Mouse (Mus musculus): ENCODE measurements around the gene Plekhg4.
A peak's percentile ranks its signal among the peaks of the same experiment; 100 is the strongest.

Plekhg4 gene

DNA sequence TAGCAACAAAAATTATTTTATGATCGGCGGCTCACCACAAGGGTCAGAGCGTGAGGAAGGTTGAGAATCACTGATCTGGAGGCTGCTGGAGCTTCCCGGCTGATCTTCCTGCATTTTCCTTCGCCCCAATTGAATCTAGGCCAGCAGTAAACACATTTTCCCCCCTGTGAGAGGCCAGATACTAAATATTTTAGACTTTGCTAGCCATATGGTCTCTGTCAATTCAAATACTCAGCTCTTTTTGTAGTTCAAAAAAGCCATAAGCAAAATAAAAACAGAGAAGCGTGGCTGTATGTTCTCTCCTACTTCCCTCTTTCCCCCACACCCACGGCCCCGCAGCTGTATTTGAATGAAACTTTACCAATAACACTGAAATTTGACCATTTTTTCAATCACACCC, 30.4 kb downstream of the Plekhg4 start:
- no peak for DNase-seq (ENCODE audit: low spot score)

DNA sequence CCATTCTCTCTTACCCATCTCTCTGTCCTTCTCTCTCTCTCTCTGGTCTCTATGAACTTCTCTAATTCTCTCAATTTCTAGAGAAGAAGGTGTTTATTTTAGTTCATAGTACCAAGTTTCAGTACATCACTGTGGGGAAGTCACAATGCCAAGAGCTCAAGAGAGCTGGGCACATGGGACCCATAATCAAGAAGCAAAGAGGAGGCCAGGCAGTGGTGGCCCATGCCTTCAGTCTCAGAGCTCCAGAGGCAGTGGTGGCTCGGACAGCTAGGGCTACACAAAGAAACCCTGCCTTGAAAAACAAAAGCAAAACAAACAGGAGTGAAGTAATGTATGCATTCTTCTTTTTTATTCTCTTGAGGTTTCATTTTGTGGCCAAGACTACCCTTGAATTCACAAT, 31.4 kb downstream of the Plekhg4 start:
- DNase-seq (ENCODE audit: low spot score): no peak

DNA sequence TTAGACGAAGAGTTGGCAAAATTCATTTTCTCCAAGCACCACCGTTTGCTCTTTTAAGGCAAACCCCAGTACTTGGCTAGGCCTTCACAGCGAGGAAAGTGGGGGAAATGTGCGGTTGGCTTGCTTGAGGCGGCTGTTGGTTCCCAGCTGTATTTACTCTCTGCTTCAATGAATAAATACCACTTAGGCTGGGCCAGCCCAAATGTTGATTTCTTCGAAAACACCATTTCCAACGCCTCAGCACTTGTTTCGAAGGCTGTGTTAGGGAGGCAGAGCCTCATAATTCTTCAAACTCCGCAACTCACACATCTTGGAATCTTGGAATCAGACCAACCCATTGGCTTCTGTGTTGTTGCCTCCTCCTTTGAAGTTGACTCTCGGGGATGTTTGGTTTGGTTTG, 33.3 kb downstream of the Plekhg4 start:
- DNase-seq (ENCODE audit: low spot score): peak; percentile 4

DNA sequence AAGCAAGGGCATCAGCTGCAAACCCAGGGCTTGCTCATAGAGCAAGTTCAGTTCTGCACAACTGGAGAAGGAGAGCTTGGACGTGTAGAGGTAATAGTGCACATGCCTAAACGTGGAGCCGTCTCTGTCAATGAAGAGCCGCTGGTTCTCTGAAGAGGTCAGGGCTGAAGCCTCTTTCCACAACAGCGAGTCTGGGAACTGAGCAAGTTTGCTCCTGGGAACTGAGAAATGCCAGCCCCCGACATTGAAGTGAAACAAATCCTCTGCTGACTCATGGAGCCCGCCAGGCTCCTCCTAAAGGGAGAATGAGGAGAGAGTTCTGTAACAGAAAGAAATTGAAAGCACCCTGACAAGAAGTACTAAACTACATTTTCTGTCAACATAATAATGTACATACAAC, 35.3 kb downstream of the Plekhg4 start:
- DNase-seq (ENCODE audit: low spot score): no peak

DNA sequence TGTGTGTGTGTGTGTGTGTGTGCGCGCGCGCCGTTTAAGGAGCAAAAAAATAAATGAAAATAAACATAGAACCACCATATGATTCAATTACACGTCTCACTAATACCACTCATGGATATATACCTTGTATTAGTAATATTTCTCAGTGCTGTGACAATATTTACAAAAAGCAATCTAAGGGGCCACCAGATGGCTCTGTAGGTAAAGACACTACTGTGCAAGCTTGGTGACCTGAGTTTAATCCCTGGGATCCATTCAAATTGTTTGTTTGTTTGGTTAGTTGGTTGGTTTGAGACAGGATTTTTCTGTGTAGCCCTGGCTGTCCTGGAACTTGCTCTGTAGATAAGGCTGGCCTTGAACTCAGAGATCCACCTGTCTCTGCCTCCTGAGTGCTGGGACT, 36.9 kb downstream of the Plekhg4 start:
- no peak for DNase-seq (ENCODE audit: low spot score)

DNA sequence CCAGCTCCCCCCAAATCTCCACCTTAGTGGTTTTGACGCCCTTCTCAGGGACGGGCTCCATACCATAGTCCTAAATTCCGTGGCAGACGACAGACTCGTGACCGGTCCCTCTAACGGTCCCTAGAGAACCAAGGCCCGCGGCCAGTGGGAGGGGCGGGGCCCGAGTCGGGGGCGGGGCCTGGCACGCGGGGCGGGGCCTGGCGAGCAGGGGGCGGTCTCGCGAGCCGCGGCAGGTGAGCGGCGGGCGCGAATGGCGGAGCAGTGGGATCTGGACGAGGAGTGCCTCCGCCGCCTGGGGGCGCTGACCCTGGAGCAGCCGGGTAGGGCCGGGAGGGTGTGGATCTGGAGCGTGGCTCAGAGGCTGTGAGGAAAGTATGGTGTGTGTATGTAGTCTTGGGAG, 40.3 kb downstream of the Plekhg4 start, which contains the start of the genes Kctd19 and Lrrc36:
Gene Kctd19 (minus strand): TSS at position 112 of the 400 bp plus-strand sequence.
Gene Lrrc36 (plus strand): TSS at position 181 of the 400 bp plus-strand sequence.
- DNase-seq (ENCODE audit: low spot score): no peak

DNA sequence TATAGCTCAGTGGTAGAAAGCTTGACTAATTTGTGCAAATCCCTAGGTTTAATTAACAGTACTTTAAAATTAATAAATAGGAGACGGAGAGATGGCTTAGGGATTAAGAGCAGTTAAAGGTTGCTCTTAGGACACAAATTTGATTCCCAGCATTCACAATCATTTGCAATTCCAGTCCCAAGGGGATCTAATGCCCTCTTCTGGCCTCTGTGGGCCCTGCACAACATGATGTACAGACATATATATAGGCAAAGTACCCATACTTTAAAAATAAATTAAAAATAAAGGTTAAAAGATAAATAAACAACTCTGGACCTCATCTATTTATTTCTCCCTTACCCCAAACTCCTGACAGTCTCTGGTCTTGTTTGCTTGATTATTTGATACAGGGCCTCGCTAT, 45.9 kb downstream of the Plekhg4 start:
- DNase-seq (ENCODE audit: low spot score): no peak

DNA sequence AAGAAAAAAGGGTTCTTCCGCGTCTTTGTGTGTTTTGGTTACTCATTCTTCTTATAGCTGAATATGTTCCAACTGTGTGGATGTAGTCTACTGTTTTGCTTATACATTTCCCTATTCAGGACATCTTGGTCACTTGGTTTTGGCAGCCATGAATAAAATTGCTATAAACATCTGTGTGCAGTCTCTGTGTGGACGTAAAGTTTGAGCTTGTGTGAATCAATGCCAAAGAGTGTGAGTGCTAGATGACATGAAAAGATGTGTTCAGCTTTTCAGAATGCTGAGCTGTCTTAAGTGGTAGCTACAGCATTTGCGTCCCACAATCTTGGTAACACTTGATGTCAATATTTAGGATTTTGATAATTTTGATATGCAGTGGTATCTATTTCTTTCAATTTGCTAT, 46.7 kb downstream of the Plekhg4 start:
- DNase-seq (ENCODE audit: low spot score): no peak

DNA sequence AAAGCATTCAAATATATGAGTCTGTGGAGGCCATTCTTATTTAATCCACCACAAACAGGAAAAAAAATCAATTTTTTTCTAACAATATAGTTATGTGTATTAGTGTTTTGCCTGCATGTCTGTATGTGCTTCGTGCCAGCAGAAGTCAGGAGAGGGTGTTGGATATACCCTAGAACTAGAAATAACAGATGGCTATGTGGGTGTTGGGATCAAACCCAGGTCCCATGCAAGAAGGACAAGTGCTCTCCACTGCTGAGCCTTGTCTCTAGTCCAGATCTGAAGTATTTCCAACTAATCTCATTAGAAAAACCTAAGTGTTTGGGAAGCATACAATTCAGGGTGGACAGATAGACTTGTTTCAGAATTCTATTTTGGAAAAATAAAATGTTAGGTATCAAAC, 48.9 kb downstream of the Plekhg4 start:
- no peak for DNase-seq (ENCODE audit: low spot score)

DNA sequence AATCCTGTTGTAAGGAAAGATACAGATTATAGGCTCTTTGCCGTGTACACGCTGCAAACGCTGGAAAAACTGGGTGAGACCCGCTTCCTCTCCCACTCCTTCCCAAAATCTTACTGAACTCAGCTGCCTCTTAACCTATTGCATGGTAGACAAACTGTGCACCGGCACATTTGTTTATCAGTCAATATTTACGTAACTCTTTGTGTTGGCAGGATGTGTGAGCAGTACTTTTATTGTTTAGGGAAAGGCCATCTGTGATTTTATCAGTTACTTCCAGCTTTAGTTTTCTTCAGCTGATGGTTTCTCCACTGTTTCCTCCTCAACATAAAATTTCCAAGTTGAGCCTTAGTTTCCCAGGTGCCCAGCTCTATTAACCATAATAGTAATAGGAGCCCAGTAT, 53.8 kb downstream of the Plekhg4 start:
- no peak for DNase-seq (ENCODE audit: low spot score)

DNA sequence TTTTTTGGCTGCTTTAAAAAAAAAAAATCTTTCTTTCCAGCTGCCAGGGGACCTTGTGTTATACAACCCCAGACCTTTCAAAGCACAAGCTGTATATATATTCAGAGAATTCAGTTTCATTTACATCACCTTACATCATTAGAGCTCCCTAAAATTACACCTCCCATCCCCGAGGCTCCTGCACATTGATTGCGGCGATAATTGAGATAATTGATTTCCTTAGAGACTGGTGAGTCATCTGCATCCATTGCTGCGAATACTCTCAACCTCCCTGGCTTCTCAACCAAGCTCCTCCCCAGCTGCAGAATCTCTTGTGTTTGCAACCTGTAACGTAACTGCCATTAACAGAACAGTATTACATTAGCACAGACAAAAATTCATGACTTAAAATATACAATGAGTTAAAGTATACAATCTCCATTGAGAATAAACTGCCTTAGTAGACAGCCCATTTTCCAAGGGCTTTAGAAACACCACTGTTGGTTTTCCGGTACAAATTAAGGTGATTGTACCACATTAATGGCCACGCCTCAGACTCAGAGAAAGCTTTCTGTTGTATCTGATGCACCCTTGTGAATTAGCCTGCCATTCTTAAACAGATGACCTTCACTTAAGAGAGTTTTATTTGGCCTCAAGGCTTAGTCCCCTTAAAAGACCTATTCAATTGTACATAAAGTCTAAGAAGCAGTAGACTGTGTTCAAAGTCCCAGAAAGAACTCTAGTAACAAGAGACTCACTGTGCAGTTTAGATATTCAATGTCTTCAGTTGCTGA, 58.9 kb downstream of the Plekhg4 start:
- no peak for DNase-seq (ENCODE audit: low spot score)
